Mouse (Mus musculus) lung, postnatal 0 days (tissue): ENCODE measurements around the gene Fras1.

Source experiments
- CTCF ChIP-seq: IDR thresholded peaks from 2 replicates; pipeline ENCODE4 v1.5.1; 2016; ENCODE audit warnings: antibody characterized with exemption, mild to moderate bottlenecking
- EP300 ChIP-seq: IDR thresholded peaks from 2 replicates; pipeline ENCODE4 v1.6.1; 2016; ENCODE audit warnings: antibody characterized with exemption, mild to moderate bottlenecking, control low read depth

DNA sequence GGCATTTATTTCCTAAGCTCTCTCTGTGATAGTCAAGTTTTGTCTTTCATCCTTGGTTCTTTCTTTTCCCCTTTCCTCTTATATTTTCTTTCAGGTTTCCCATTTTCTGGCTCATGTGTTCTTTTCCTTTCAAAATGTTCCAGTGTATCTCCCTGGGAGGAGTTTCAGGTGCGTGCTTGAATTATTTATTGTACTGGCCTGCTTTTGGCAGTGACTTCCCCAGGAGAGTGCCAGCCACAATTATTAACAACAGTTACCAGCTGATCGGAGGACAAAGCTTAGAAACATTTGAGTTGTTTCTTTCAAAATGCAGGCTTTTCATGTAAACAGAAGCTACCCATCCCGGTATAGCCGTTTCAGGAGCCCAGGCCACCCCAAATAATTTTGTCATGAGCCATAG is 64.1 kb downstream of the Fras1 start:
- TF ChIP-seq CTCF: no peak
- TF ChIP-seq EP300: no peak
